Mouse (Mus musculus): Measurements from ENCODE around the gene Rnf44.

GRCm38 (mm10) chr13:54714393-54714792 is 20.7 kb upstream of the Rnf44 start:
- TF ChIP-seq CTCF (IDR thresholded peaks at IDR 0.05; ENCODE audit: borderline replicate concordance, control insufficient read depth, extremely low read depth, insufficient read depth, low read length, poor library complexity), result no peak
- TF ChIP-seq POLR2A (IDR thresholded peaks at IDR 0.05; ENCODE audit: control insufficient read depth, extremely low read depth, insufficient read depth, low read length, poor library complexity), result no peak
